Mouse (Mus musculus) liver, embryonic 16.5 days (tissue): ENCODE results near the gene Prkar2a. TPM values are rescaled to one million over a fixed set of nuclear protein-coding genes. Genes with fewer than 3 reads are reported as not detected.

Source experiments
- microRNA-seq: library from miRNA; unstranded; fragments of <30 nt; microRNA quantifications from one replicate; pipeline ENCODE4, GENCODE M21; 2016
- polyA plus RNA-seq: library from polyadenylated mRNA; unstranded; fragments of >200 nt; fragmentation: Nextera tagmentation; extraction: Ambion mirVana; gene quantifications from 2 replicates; pipeline ENCODE4 v1.2.1, GENCODE M21; 2015

Prkar2a gene
- polyA plus RNA-seq, 1 experiment from 2014 or later: 8.8 TPM

Small RNA genes lying within 50 kb of the gene (microRNA-seq; reads per million reads assigned to microRNA genes)
- gene Gm26298: not detected

Other genes with a start within 250 kb of the Prkar2a start
- 17.4 and 19.8 TPM in 2 replicates for gene Ccdc71, start 228.8 kb upstream of the Prkar2a start, polyA plus RNA-seq
- gene Klhdc8b, start 227.7 kb upstream of the Prkar2a start, polyA plus RNA-seq: 13.3 and 14.8 TPM in 2 replicates
- 9.7 and 10.7 TPM in 2 replicates for gene Lamb2, start 209.6 kb upstream of the Prkar2a start, polyA plus RNA-seq
- 25.7 and 28.6 TPM in 2 replicates for gene Usp19, start 198.7 kb upstream of the Prkar2a start, polyA plus RNA-seq
- 47.0 and 51.4 TPM in 2 replicates for gene Qars, start 181.6 kb upstream of the Prkar2a start, polyA plus RNA-seq
- gene Qrich1, start 172.5 kb upstream of the Prkar2a start, polyA plus RNA-seq: 42.7 and 44.2 TPM in 2 replicates
- gene Impdh2, start 129.0 kb upstream of the Prkar2a start, polyA plus RNA-seq: 80.0 and 86.8 TPM in 2 replicates
- 21.6 and 21.9 TPM in 2 replicates for gene Ndufaf3, start 121.9 kb upstream of the Prkar2a start, polyA plus RNA-seq
- gene Dalrd3, start 119.4 kb upstream of the Prkar2a start, polyA plus RNA-seq: 27.3 and 30.0 TPM in 2 replicates
- gene Wdr6, start 110.6 kb upstream of the Prkar2a start, polyA plus RNA-seq: 10.0 and 12.2 TPM in 2 replicates
- gene P4htm, start 91.6 kb upstream of the Prkar2a start, polyA plus RNA-seq: 0.48 and 0.70 TPM in 2 replicates
- gene Arih2, start 39.9 kb upstream of the Prkar2a start, polyA plus RNA-seq: 30.4 and 31.6 TPM in 2 replicates
- gene Slc25a20, start 27.2 kb upstream of the Prkar2a start, polyA plus RNA-seq: 28.9 and 30.9 TPM in 2 replicates
- 12.4 and 13.6 TPM in 2 replicates for gene Ip6k2, start 94.5 kb downstream of the Prkar2a start, polyA plus RNA-seq
- gene Nckipsd, start 119.1 kb downstream of the Prkar2a start, polyA plus RNA-seq: 3.5 and 3.6 TPM in 2 replicates
- 0.16 and 0.22 TPM in 2 replicates for gene Celsr3, start 137.0 kb downstream of the Prkar2a start, polyA plus RNA-seq
- gene Slc26a6, start 164.0 kb downstream of the Prkar2a start, polyA plus RNA-seq: 4.8 and 4.9 TPM in 2 replicates
- gene Tmem89, start 225.3 kb downstream of the Prkar2a start, polyA plus RNA-seq: not detected in 2 replicates
- 299 and 310 TPM in 2 replicates for gene Uqcrc1, start 247.3 kb downstream of the Prkar2a start, polyA plus RNA-seq